Mouse (Mus musculus) lung, adult 2 months (tissue): ENCODE measurements around the gene Rmnd1. TPM values are rescaled to one million over a fixed set of nuclear protein-coding genes. Genes with fewer than 3 reads are reported as not detected.

Experiments used
- DNase-seq: peaks from one replicate; pipeline ENCODE4 v3.0.0; 2022
- H3K4me1 ChIP-seq: fragments of 200-500 bp; 2 replicates; pipeline ENCODE4 v1.6.1; 2011; ENCODE audit warnings: low read length; ENCODE audit not compliant: control insufficient read depth, insufficient read depth
- H3K4me3 ChIP-seq: fragments of 200-500 bp; replicated peaks from 2 replicates; pipeline ENCODE3; 2011; ENCODE audit warnings: low read depth, mild to moderate bottlenecking, control low read depth, low read length; ENCODE audit errors: extremely low read depth
- CTCF ChIP-seq: fragments of 200-500 bp; IDR thresholded peaks from 2 replicates; pipeline ENCODE4 v1.5.1; 2011; ENCODE audit warnings: mild to moderate bottlenecking, low read length, control low read depth; ENCODE audit not compliant: insufficient read depth
- POLR2A ChIP-seq: fragments of 200-500 bp; IDR thresholded peaks from 2 replicates; pipeline ENCODE4 v1.6.1; 2011; ENCODE audit warnings: low read depth, mild to moderate bottlenecking, control low read depth, low read length, borderline replicate concordance; ENCODE audit errors: extremely low read depth
- WGBS: fragments of 180-500 bp; shearing (Covaris S2); methylation state at CpG from one replicate; pipeline ENCODE4 v1.1.7; 2018; 5-methylcytosine and 5-hydroxymethylcytosine counted together
- polyA plus RNA-seq: library from polyadenylated mRNA; depleted of rRNA; stranded (reverse); fragments of >200 nt; gene quantifications from 2 replicates; pipeline ENCODE4 v1.2.3, GENCODE M21; 2012

Gene Rmnd1
- polyA plus RNA-seq, 1 experiment, result 16.5 TPM

DNA sequence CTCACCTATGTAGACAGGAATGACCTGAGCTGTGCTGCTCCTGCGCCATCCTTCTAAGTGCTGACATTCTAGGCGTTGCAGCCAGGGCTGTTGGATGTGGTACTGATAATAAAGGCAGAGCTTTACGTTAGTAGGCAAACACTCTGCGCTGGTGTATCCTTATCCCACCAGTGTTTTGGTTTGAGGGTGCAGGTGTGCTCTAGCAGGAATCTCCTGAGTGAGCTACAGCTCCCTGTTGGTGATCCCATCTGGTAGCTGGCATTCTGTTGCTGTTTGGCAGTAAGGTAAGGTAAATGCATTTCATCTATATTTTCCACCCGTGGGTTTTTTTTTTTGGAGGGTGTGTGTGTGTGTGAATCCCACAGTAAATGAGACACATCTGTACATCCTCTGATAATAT lies 34.1 kb downstream of the Rmnd1 start:
- no peak for DNase-seq
- H3K4me3 ChIP-seq, result no peak overlapping the region
- TF ChIP-seq POLR2A (no peak), CTCF (no peak)
- H3K4me1 ChIP-seq, result peaks cover 6% of the 10 kb centered on the region
- WGBS, result 79% methylated on average over 5 of the region's 5 CpGs

DNA sequence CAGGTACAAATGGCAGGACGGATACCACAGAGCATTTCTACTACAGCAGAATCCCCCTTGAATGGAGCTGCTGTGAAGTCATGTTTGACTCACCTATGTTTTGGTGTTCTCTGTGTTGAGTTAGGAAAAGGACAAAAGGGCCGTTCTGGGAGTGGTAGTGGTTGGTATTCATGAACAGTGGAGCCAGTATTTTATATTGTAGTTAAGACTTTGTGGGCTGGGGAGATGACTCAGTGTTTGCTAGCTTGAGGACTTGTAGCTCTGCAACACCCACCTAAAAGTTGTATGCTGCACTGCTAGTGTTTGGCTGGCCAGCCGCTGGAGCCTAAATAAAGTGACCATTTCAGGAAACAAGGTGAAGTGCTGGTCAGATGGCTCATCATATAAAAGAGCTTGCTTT lies 36.9 kb downstream of the Rmnd1 start:
- TF ChIP-seq CTCF (no peak), POLR2A (no peak)
- no peak overlapping the region for H3K4me3 ChIP-seq
- no peak for DNase-seq
- 66% methylated on average over 3 of the region's 3 CpGs for WGBS
- peaks cover 16% of the 10 kb centered on the region for H3K4me1 ChIP-seq

DNA sequence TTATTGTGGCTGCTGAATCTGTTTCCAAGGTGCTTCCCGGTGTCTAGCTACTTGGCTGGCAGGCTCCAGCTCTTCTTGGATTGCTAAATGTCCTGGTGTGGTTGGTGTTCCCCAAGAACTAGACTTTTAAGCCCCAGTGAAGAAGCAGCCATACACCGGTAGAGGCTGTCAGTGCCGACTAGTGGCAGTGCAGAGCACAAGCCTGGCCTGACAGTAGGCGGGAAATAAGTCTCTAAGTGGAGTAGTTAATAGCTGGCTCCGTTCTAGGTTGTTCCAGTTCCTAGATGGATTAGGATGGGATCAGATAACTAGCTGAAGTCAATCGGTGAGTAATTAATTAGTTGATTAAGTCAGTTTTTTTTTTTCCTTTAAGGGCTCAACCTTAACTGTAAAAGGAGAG lies 40.3 kb downstream of the Rmnd1 start:
- WGBS, result 16% methylated on average over 6 of the region's 6 CpGs
- DNase-seq, result peak; percentile 34
- TF ChIP-seq CTCF (peak; percentile 64), POLR2A (no peak)
- Histone ChIP-seq H3K4me3 (no peak overlapping the region), H3K4me1 (peaks cover 27% of the 10 kb centered on the region)

DNA sequence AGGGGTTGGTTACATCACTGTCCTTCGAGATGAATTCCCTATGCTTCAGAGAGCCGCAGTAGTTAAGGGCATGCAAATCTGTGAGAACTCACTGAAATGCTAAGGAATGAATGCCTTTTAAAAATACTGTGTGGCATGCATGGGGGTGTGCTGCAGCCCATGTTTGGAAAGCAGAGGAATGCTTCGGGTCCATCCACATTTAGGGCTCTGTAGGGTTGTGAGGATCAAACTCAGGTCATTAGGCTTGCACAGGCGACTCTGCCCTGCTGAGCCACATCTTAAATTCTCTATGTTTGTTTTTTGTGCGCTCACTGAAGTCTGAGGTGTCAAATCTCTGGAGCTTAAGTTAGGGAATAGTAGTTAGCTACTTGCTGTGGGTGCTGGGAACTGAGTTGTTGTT lies 41.1 kb downstream of the Rmnd1 start:
- DNase-seq, result no peak
- 49% methylated on average over 5 of the region's 5 CpGs for WGBS

DNA sequence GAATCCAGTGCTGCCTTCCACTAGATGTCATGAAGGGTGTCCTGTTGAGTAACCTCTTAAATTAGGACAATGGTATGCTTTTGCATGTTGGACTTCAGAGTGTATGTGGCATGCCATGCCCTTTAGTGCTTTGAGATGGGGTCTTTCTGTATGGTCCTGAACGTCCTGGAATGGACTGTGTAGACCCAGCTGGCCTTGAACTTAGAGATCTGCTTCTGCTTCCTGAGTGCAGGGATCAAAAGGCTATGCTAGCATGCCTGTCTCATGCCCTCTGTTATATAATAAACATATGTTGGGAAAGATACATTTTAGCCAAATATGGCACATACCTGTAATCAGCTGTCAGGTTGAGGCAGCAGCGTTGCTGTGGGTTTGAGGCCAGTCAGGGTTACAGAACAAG lies 41.6 kb downstream of the Rmnd1 start:
- no peak for DNase-seq
- 50% methylated on average over 2 of the region's 2 CpGs for WGBS
- peaks cover 27% of the 10 kb centered on the region for H3K4me1 ChIP-seq
- TF ChIP-seq POLR2A, result no peak
- TF ChIP-seq CTCF, result no peak
- H3K4me3 ChIP-seq, result no peak overlapping the region

More for the DNA sequence above, 41.1 kb downstream of the Rmnd1 start:
- Histone ChIP-seq H3K4me1 (peaks cover 27% of the 10 kb centered on the region), H3K4me3 (no peak overlapping the region)
- no peak for TF ChIP-seq POLR2A

DNA sequence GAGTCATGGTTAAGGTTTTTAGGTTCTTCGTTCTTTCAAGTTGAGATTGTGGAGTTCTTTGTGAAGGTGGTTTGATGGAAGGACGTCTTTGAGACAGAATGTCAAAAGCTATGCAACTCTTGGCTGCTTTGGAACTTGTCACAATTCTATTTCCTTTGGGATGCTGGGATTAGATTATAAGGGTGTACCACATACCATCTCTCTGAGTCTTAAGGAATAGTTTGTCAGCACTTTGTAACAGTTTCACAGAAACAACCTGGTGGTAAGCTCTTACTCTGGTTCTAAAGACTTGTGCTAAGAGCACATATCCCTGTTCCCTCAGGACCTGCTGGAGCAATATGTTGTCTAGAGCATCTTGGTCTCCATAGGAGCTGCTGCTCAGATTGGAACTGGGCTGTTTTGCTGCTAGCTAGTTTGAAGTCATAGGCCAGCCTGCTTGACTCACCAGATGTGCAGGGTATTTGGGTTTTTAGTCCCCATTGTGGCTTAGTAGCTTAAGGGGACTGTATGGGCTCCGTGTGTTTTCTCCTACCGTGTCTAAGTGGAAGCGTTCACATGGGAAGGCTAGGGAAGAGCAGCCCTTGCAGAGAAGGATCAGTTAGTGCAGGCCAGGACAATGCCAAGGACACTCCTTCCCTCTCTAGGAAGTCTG lies 42.6 kb downstream of the Rmnd1 start:
- 30% methylated on average over 5 of the region's 5 CpGs for WGBS
- no peak for DNase-seq
- peaks cover 22% of the 10 kb centered on the region for H3K4me1 ChIP-seq
- TF ChIP-seq CTCF, result no peak
- TF ChIP-seq POLR2A, result no peak
- peak overlapping the region; percentile 9 for H3K4me3 ChIP-seq

DNA sequence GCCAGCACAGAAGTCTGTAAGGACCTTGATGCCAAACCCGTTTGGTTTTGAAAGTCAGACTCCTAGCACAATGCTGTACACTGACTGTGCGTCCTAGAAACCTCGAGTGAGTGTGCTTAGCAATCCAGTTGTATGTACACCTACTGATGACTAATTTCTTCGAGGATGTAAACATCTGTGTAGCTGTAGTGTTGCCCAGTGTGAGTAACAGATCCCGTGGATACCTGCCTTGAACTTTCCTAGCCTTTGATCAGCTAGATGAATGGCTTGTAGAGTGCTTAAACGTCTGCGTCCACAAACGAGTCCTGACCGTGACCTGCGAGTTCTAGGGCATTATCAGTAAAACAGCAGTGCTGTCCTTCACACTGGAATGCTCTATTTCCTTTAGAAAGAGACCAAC lies 43.2 kb downstream of the Rmnd1 start:
- Histone ChIP-seq H3K4me1 (peaks cover 22% of the 10 kb centered on the region), H3K4me3 (peak overlapping the region; percentile 19)
- DNase-seq, result no peak
- WGBS, result 3% methylated on average over 10 of the region's 10 CpGs
- TF ChIP-seq POLR2A (no peak), CTCF (no peak)

DNA sequence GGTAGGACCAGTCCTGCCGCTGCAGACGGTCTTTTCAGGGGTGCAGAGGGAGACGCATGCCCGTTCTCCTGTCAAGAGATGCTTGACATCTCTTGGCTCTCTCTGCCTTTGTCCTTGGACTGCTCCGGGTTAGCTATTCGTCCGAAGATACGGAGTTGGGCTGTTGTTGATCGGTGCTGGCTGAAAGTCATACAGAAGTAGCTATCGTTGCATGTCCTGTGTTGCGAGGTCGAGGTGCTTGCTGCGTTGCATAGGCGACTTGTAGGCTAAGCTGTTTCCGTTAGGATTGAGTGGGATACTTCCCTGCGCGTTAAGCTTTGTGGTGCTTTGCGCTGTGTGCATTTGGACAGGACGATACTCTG lies 43.8 kb downstream of the Rmnd1 start:
- peaks cover 22% of the 10 kb centered on the region for H3K4me1 ChIP-seq
- TF ChIP-seq CTCF (no peak), POLR2A (0 out of 2 replicates have a peak, but pooled peaks have one; percentile 9)
- 0% methylated on average over 19 of the region's 19 CpGs for WGBS
- peak; percentile 41 for DNase-seq
- H3K4me3 ChIP-seq, result peak overlapping the region; percentile 30

DNA sequence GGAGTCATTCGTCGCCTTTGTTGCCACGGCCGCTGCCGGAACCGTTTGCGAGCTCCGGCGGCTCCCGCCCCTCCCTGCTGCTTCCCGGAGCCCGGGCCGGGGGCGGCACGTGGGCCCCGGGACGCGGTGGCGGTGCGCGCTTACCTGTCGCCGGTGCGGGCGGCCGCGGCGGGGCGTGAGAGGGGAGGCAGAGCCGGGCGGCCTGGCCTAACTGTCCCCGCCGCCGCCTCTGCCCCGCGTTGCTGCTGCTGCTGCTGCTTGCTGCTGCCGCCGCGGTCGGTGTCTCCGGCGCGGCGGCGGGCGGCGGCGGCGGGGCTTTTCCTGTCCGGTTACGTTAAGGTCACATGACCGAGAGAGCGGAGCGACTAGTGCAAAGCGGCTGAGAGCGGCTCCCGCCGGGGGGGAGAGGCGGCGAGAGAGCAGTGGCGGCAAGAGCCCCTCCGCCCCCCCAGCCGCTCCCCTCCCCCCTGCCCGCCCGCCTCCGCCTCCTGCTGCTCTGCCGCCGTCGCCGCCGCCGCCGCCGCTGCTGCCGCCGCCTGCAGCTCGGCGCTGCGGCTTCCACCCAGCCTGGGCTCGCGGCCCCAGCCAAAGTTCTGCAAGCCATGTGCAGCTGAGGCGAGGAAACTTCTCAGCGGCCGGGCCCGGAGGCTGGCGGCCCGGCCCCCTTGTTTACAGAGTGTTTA lies 44.3 kb downstream of the Rmnd1 start, which contains the start of gene Zbtb2:
Gene Zbtb2 (minus strand): TSS at position 408 of the 683 bp plus-strand sequence.
- TF ChIP-seq POLR2A (no peak), CTCF (no peak)

DNA sequence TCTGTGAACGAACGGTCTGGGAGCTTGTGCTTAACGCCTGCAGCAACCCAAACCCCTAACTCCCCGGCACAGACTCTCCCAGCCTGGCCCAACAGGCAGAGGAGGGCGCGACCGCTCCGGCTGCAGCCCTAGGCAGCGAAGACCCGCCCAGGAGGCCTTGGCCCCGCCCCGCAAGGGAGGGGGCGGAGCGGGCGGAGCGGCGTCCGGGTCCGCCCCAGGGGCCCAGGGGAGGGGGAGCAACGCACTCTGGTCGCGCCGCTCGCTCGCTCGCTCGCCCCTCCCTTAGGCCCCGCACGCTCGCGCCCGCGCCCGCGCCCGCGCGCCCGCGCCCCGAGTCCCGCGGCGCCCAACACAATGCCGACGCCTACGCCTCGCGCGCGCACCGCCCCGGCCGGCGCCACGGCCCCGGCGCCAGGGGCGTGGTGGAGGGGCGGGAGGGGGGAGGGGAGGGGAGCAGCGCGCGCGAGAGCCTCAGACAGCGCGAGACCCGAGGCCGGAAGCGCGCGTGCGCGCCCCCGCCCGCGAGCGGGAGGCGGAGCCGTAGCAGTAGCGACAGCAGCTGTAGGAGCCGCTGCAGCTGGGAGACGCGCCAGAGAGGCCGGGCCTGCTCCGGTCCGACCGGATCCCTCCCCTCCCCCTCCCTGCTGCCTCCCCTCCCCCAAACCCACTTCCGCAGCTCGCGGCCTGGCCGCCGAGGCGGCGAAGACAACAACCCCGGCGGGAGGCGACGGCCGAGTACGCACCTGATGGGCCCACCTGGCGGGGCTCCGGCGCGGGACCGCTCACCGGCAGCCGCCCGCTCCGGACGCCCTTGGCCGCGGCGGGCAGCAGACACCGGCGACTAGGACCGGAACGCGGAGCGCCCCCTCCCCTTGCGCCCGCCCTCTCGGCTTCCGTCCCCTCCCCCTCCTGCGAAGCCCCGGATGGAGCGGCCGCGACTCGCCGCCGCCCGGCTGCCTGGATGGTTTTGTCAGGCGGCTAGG lies 45.3 kb downstream of the Rmnd1 start:
- H3K4me3 ChIP-seq, result peak overlapping the region; percentile 87
- peak; percentile 91 for DNase-seq
- 1% methylated on average over 107 of the region's 133 CpGs for WGBS
- H3K4me1 ChIP-seq, result peaks cover 18% of the 10 kb centered on the region
- TF ChIP-seq POLR2A (peak; percentile 90; the same call in 1 of the 2 replicates), CTCF (no peak)

More for the DNA sequence above, 44.3 kb downstream of the Rmnd1 start, which contains the start of gene Zbtb2:
- peaks cover 19% of the 10 kb centered on the region for H3K4me1 ChIP-seq
- peak within 1 kb of the TSS; percentile 87 for H3K4me3 ChIP-seq
- WGBS, result 1% methylated on average over 59 of the region's 87 CpGs
- peak; percentile 56 for DNase-seq
